Mouse (Mus musculus) small intestine, adult 2 months (tissue): Measurements from ENCODE around the gene Kmt2d. TPM values are rescaled to one million over a fixed set of nuclear protein-coding genes. Genes with fewer than 3 reads are reported as not detected.

Source experiments
- H3K27ac ChIP-seq: fragments of 200-500 bp; 2 replicates; pipeline ENCODE4 v1.5.1; 2012; ENCODE audit warnings: low read depth, low read length, control low read depth, inconsistent platforms; ENCODE audit not compliant: insufficient read depth
- H3K27me3 ChIP-seq: fragments of 200-500 bp; 2 replicates; pipeline ENCODE4 v1.6.1; 2012; ENCODE audit warnings: mild to moderate bottlenecking, moderate library complexity, low read length, inconsistent platforms; ENCODE audit not compliant: control insufficient read depth, insufficient read depth
- H3K36me3 ChIP-seq: fragments of 200-500 bp; 2 replicates; pipeline ENCODE4 v1.6.1; 2012; ENCODE audit warnings: mild to moderate bottlenecking, low read length, control low read depth, inconsistent platforms; ENCODE audit not compliant: control insufficient read depth, insufficient read depth
- H3K4me1 ChIP-seq: fragments of 200-500 bp; 2 replicates; pipeline ENCODE4 v1.6.1; 2012; ENCODE audit warnings: low read length, inconsistent platforms, mixed read lengths; ENCODE audit not compliant: control insufficient read depth, insufficient read depth, insufficient read length
- H3K4me3 ChIP-seq: fragments of 200-500 bp; 2 replicates; pipeline ENCODE4 v1.5.1; 2012; ENCODE audit warnings: low read depth, mild to moderate bottlenecking, control low read depth, inconsistent platforms, low read length, moderate library complexity
- CTCF ChIP-seq: fragments of 200-500 bp; IDR thresholded peaks from 2 replicates; pipeline ENCODE4 v1.5.1; 2012; ENCODE audit warnings: low read depth, mild to moderate bottlenecking, control low read depth, inconsistent platforms, low read length, moderate library complexity, mixed read lengths; ENCODE audit not compliant: insufficient replicate concordance, insufficient read length; ENCODE audit errors: extremely low read depth
- POLR2A ChIP-seq: fragments of 200-500 bp; IDR thresholded peaks from 2 replicates; pipeline ENCODE4 v1.6.1; 2012; ENCODE audit warnings: low read depth, mild to moderate bottlenecking, control low read depth, inconsistent platforms, low read length, moderate library complexity
- WGBS: fragments of 180-500 bp; shearing (Covaris S2); methylation state at CpG from one replicate; pipeline ENCODE4 v1.1.7; 2018; 5-methylcytosine and 5-hydroxymethylcytosine counted together
- polyA plus RNA-seq: library from polyadenylated mRNA; depleted of rRNA; stranded (reverse); fragments of >200 nt; gene quantifications from 2 replicates; pipeline ENCODE4 v1.2.3, GENCODE M21; 2012

Gene Kmt2d
- polyA plus RNA-seq, 1 experiment: 36.2 TPM

DNA sequence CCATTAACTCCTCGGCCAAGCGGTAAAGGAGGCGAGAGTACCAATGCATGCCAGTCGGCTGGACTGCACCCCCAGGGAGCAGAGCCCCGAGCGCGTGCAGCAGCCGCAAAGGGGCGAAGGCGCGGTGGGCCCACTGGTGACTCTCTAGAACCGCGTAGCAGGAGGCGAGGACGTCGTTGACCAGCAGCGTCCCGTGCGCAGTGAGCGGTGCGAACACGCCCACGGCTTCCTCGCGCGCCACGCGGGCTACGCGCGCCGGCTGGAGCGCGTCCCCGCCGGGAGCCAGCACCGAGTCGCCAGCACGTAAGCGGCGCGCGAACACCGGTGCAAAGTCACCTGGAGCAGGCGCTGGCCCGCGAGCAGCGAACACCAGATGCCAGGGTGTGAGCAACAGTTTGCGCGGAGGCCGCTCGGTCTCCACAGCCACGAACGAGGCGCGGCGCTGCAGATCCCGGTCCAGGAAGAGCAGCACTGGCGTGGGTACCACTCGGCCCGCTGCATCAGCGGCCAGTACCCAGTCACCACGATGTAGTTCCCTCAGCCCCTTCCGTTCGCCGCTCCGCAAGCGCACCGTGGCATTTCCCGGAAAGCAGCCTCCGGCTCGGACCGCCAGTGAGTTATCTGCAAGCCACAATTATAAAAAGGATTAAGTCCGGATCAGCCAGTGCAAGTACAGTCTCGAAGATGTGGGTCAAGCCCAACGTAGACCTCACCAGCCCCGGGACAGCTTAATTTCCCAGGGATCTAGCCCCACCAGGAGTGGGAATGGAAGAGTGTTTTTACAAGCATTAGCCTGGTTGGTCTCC, 23.1 kb upstream of the Kmt2d start, which contains the start of gene Rhebl1:
Rhebl1 (minus strand) TSS at position 601 of the 806 bp plus-strand sequence.
- peak within 1 kb of the TSS; percentile 76 for H3K4me3 ChIP-seq
- peaks cover 20% of the 10 kb centered on the region for H3K4me1 ChIP-seq
- TF ChIP-seq CTCF (no peak), POLR2A (no peak)
- H3K36me3 ChIP-seq: no peaks in the 10 kb centered on the region
- H3K27ac ChIP-seq: no peak within 1 kb of the TSS
- peaks cover 54% of the 10 kb centered on the region for H3K27me3 ChIP-seq
- under 1% methylated on average over 77 of the region's 77 CpGs for WGBS

DNA sequence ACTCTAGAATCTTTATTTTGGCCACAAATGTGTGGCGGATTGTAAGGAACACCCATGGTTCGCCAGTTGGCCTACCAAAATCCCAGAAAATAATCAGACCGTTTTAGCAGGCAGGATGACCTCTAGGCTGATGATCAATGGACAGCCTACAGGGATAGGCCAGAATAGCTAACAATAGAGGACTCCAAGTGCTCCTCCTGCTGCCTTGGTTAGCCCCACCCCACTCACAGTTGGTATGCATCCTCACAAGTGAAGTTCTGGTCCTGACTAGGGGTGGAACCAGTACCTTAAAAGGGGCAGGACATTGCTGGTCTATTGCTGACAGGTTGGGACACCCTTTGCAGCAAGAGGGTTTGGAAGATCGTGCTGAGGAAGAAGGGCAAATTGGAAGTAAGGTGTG, 22.0 kb upstream of the Kmt2d start:
- Histone ChIP-seq H3K4me3 (no peak overlapping the region), H3K36me3 (no peaks in the 10 kb centered on the region), H3K27ac (no peak overlapping the region), H3K4me1 (peaks cover 20% of the 10 kb centered on the region), H3K27me3 (peaks cover 44% of the 10 kb centered on the region)
- WGBS: 93% methylated on average over 4 of the region's 4 CpGs
- TF ChIP-seq CTCF (no peak), POLR2A (no peak)

DNA sequence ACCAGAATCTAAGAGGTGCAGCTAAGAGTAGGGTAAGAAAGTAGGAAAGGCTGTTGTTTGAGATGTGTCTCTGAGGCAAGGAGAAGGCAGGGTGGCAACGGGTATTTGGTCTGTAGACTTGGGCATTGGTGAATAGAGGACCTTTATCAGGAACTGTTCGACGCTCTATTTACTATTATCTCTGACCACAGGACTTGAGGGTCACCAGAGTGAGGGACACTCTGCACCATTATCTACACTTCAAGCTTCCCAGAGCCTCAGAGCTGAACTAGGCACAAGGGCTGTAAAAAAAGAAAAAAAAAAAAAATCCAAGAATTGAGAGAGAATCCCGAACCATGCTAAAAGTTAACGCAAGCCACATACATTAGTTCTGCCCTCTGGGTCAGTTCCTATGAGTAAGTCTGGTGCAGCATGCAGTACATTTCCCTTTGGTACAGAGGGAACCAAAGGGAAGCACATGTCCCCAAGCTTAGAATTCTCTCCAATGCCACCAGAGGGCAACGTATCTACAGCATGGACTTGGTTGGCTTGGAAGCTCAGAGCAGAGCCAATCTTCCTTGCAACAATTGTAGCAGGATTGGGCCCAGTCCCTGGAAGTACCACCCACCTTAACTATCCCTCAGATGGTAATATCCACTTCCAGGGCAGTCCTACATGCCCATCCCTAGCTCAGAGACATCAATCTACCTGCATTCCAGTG, 21.1 kb upstream of the Kmt2d start:
- WGBS: 27% methylated on average over 6 of the region's 6 CpGs
- Histone ChIP-seq H3K27me3 (peaks cover 34% of the 10 kb centered on the region), H3K4me1 (peaks cover 18% of the 10 kb centered on the region), H3K36me3 (no peaks in the 10 kb centered on the region), H3K4me3 (no peak overlapping the region), H3K27ac (no peak overlapping the region)
- TF ChIP-seq CTCF (peak; percentile 58; the same call in 1 of the 2 replicates), POLR2A (no peak)

DNA sequence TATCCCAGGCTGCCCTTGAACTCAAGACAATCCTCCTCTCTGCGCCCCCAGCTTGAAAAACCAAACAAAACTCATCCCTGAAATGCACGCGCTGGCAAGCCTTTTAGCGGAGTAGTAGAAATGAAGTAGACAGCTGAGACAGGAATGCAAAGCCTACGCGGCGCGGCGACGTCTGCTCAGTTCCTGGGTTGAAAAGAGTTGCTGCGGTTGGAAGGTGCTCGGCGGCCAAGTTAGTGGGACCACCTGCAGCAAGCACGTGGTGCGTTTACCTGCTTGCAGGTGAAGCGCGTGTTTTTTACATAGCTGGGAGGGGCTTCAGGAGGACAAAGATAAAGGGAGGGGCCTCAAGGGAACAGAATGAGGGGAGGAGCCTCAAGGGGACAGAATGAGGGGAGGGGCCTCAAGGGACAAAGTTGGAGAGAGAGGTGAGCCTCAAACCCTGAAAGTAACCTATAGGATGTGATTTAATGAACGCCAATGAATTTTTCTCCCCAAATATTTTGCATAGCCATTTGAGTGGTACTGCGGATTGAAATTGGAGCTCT, 20.3 kb upstream of the Kmt2d start:
- no peak for TF ChIP-seq CTCF
- TF ChIP-seq POLR2A: no peak
- Histone ChIP-seq H3K4me3 (peak overlapping the region; percentile 47), H3K36me3 (no peaks in the 10 kb centered on the region), H3K27ac (no peak overlapping the region), H3K27me3 (peaks cover 29% of the 10 kb centered on the region), H3K4me1 (peaks cover 18% of the 10 kb centered on the region)
- 15% methylated on average over 19 of the region's 19 CpGs for WGBS

DNA sequence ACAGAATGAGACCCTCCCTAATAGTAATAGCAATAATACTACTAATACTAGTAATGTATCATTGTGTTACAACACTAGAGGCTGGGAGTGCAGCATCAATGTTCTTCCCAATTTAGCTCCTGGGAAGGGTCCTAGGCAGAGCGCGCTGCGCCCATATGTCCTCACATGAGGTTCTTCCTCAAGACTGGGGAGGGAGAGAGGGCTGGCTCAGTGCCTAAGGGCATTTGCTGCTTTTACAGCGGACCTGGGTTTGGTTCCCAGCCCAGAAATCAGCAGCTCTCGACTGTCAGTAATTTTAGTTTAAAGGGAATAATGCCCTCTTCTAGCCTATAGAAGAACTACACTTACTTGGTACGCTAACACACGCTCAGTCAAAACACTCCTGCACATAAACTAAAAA, 16.5 kb upstream of the Kmt2d start:
- WGBS: 79% methylated on average over 7 of the region's 7 CpGs
- Histone ChIP-seq H3K4me3 (no peak overlapping the region), H3K27ac (no peak overlapping the region), H3K36me3 (no peaks in the 10 kb centered on the region), H3K27me3 (no peaks in the 10 kb centered on the region), H3K4me1 (peaks cover 2% of the 10 kb centered on the region; the same call in 1 of the 2 replicates)
- TF ChIP-seq CTCF (no peak), POLR2A (no peak)

DNA sequence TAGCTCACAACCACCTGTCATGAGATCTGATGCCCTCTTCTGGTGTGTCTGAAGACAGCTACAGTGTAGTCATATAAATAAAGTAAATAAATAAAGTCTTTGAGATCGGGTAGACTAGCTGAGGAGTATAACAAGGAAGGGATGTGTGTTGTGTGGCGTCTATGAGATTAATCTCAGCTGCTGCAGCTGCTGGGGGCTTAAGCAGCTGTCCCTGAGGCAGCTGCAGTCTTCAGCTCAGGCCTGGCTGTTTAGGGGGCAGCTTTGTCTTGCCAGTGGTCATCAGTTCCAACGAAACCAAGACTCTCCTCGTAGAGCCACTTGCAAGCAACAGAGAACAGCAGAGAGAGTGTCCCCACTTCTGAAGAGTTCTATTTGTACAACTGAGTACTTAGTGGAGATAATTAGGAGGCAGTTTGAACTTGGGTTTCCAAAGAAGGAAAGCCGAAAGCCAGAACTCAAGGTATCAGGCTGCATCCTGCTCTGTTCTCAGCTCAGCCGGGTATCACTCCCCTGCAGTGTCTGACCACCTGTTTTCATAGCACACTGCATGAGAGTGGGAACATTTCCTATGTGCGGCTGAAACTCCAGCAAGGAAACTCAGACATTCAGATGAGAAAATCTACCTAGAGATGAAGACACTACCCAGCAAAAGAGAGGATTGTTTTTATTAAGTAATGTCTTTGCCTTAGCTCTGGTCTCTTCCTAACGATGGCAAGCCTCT, 15.8 kb upstream of the Kmt2d start:
- no peak for TF ChIP-seq POLR2A
- no peak for TF ChIP-seq CTCF
- 66% methylated on average over 8 of the region's 8 CpGs for WGBS
- Histone ChIP-seq H3K4me3 (no peak overlapping the region), H3K4me1 (peaks cover 2% of the 10 kb centered on the region; the same call in 1 of the 2 replicates), H3K36me3 (no peaks in the 10 kb centered on the region), H3K27ac (no peak overlapping the region), H3K27me3 (no peaks in the 10 kb centered on the region)
